In the genomic region with DNA sequence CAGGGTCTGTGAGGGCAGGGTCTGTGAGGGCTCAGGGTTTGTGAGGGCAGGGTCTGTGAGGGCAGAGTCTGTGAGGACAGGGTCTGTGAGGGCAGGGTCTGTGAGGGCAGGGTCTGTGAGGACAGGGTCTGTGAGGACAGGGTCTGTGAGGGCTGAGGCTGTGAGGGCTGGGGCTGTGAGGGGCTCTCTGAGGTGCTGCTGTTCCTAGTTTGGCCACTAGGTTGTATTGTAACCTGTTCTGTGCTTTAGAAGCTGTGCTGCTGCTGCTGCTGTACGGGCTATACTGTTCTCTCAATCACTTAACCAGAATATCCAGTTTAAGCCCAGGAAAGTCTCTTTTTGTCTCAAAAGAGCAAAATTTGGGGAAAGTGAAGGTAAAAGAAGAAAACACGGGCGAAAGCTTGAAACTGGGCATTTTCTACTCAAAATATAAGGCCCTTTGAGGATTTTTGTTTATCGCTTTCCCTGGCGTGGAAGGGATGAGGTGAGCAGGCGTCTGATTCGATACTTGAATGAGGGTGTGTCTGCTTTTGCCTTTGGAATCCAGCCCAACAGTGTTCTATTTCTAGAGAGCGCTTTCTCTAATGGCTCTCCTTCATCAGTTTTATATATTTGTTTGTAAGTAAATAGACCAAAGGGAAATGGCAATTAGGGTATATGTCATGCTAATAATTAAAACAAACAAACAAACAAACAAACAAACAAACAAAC, we compare ENCODE assay signal across 8 mouse cellular contexts.
DNase-seq lines count a peak whose midpoint lies in the region; ATAC-seq lines count a peak whose summit lies in the region.

No protein-coding gene starts in this region.

- H3K4me2 ChIP-seq in kidney, embryonic 16.5 days (replicated peaks; ENCODE audit: low read depth, low read length) = no peak overlapping the region
- peak overlapping the region; percentile 34; the same call in 1 of the 2 replicates for H3K4me2 ChIP-seq in heart, embryonic 12.5 days
- H3K4me2 ChIP-seq in limb, embryonic 12.5 days = 0 out of 2 replicates have a peak overlapping the region, but pooled peaks have one; percentile 2
- no peak overlapping the region for H3K4me2 ChIP-seq in neural tube, embryonic 11.5 days (ENCODE audit: low read depth)

- no peak overlapping the region for H3K27ac ChIP-seq in kidney, embryonic 16.5 days (ENCODE audit: low read length)
- no peak overlapping the region for H3K27ac ChIP-seq in heart, embryonic 12.5 days (ENCODE audit: poor library complexity, severe bottlenecking)
- peak overlapping the region; percentile 4; the same call in 1 of the 2 replicates for H3K27ac ChIP-seq in limb, embryonic 12.5 days
- peak overlapping the region; percentile 47; the same call in 1 of the 2 replicates for H3K27ac ChIP-seq in neural tube, embryonic 11.5 days (ENCODE audit: low read depth, low read length)

- no peak overlapping the region for H3K9ac ChIP-seq in kidney, embryonic 16.5 days (replicated peaks; ENCODE audit: low read length)
- no peak overlapping the region for H3K9ac ChIP-seq in heart, embryonic 12.5 days
- no peak overlapping the region for H3K9ac ChIP-seq in limb, embryonic 12.5 days (replicated peaks)
- H3K9ac ChIP-seq in neural tube, embryonic 11.5 days (ENCODE audit: low read length) = no peak overlapping the region

- H3K27me3 ChIP-seq in kidney, embryonic 16.5 days (ENCODE audit: insufficient read depth, low read length) = no peaks in the 10 kb centered on the region
- no peaks in the 10 kb centered on the region for H3K27me3 ChIP-seq in heart, embryonic 12.5 days (replicated peaks)
- no peaks in the 10 kb centered on the region for H3K27me3 ChIP-seq in limb, embryonic 12.5 days
- H3K27me3 ChIP-seq in neural tube, embryonic 11.5 days (ENCODE audit: control insufficient read depth, insufficient read depth, low read length) = no peaks in the 10 kb centered on the region

- peak; percentile 78; the same call in 1 of the 2 replicates for ATAC-seq in kidney, embryonic 16.5 days (ENCODE audit: low FRiP score, low TSS enrichment)
- ATAC-seq in heart, embryonic 12.5 days (ENCODE audit: insufficient number of reproducible peaks, low FRiP score) = no peak
- no peak for ATAC-seq in limb, embryonic 12.5 days (ENCODE audit: insufficient number of reproducible peaks, insufficient read depth, low FRiP score, low TSS enrichment, low read depth)
- peak; percentile 81 for ATAC-seq in neural tube, embryonic 11.5 days (ENCODE audit: insufficient read depth, low FRiP score, low TSS enrichment)

- H3K9me3 ChIP-seq in kidney, embryonic 16.5 days (ENCODE audit: low read length) = no peaks in the 10 kb centered on the region
- no peaks in the 10 kb centered on the region for H3K9me3 ChIP-seq in heart, embryonic 12.5 days (replicated peaks)
- no peaks in the 10 kb centered on the region for H3K9me3 ChIP-seq in limb, embryonic 12.5 days
- H3K9me3 ChIP-seq in neural tube, embryonic 11.5 days (ENCODE audit: control insufficient read depth, low read length) = no peaks in the 10 kb centered on the region

- no peaks in the 10 kb centered on the region for H3K36me3 ChIP-seq in kidney, embryonic 16.5 days (ENCODE audit: insufficient read depth, low read length)
- H3K36me3 ChIP-seq in heart, embryonic 12.5 days = no peaks in the 10 kb centered on the region
- no peaks in the 10 kb centered on the region for H3K36me3 ChIP-seq in limb, embryonic 12.5 days
- no peaks in the 10 kb centered on the region for H3K36me3 ChIP-seq in neural tube, embryonic 11.5 days (ENCODE audit: control insufficient read depth, insufficient read depth, low read length)

- no peak for DNase-seq in kidney, adult 18-20 months
- DNase-seq in cerebellum, adult 8-10 months = peak; percentile 19
- peak; percentile 73 for DNase-seq in neural tube, embryonic 11.5 days (ENCODE audit: low spot score)
- no peak for DNase-seq in urinary bladder, postnatal 10 days (ENCODE audit: low spot score)
- no peak for DNase-seq in adrenal gland, postnatal 4 days (ENCODE audit: low spot score in 2 of 2)

- H3K4me3 ChIP-seq in kidney, embryonic 16.5 days (ENCODE audit: low read length) = no peak overlapping the region
- H3K4me3 ChIP-seq in heart, embryonic 12.5 days = no peak overlapping the region
- no peak overlapping the region for H3K4me3 ChIP-seq in limb, embryonic 12.5 days (replicated peaks)
- H3K4me3 ChIP-seq in neural tube, embryonic 11.5 days (ENCODE audit: low read depth, low read length) = no peak overlapping the region

- no peaks in the 10 kb centered on the region for H3K4me1 ChIP-seq in kidney, embryonic 16.5 days (ENCODE audit: insufficient read depth, low read length)
- H3K4me1 ChIP-seq in heart, embryonic 12.5 days (replicated peaks) = no peaks in the 10 kb centered on the region; the same call in none of the 2 replicates
- no peaks in the 10 kb centered on the region for H3K4me1 ChIP-seq in limb, embryonic 12.5 days (replicated peaks)
- no peaks in the 10 kb centered on the region for H3K4me1 ChIP-seq in neural tube, embryonic 11.5 days (ENCODE audit: control insufficient read depth, insufficient read depth, low read length)

- WGBS in kidney, embryonic 16.5 days = 53% methylated on average over 8 of the region's 8 CpGs
- WGBS in heart, embryonic 12.5 days = 35% methylated on average over 8 of the region's 8 CpGs
- 44% methylated on average over 8 of the region's 8 CpGs for WGBS in limb, embryonic 12.5 days
- WGBS in neural tube, embryonic 11.5 days = 44% methylated on average over 8 of the region's 8 CpGs

Comparison
In these comparisons a context has a peak if more than half of its experiments do, and no peak if none do; other contexts are left out.
1. ATAC-seq: peak in kidney, embryonic 16.5 days (single experiment) and neural tube, embryonic 11.5 days (single experiment); none in heart, embryonic 12.5 days (single experiment) and limb, embryonic 12.5 days (single experiment).
2. H3K27ac ChIP-seq: peak in limb, embryonic 12.5 days (single experiment) and neural tube, embryonic 11.5 days (single experiment); none in kidney, embryonic 16.5 days (single experiment) and heart, embryonic 12.5 days (single experiment).
3. H3K4me2 ChIP-seq: peak in heart, embryonic 12.5 days (single experiment) and limb, embryonic 12.5 days (single experiment); none in kidney, embryonic 16.5 days (single experiment) and neural tube, embryonic 11.5 days (single experiment).
4. DNase-seq: peak in cerebellum, adult 8-10 months (single experiment) and neural tube, embryonic 11.5 days (single experiment); none in kidney, adult 18-20 months (single experiment), urinary bladder, postnatal 10 days (single experiment) and adrenal gland, postnatal 4 days (0 of 2).